Mouse (Mus musculus) embryo, embryonic 11 days (tissue): Measurements from ENCODE around the gene Ptprd.
A peak's percentile ranks its signal among the peaks of the same experiment; 100 is the strongest.

Experiments
- DNase-seq: peaks from one replicate; pipeline ENCODE4 v3.0.0-alpha.2; 2015

Ptprd gene

DNA sequence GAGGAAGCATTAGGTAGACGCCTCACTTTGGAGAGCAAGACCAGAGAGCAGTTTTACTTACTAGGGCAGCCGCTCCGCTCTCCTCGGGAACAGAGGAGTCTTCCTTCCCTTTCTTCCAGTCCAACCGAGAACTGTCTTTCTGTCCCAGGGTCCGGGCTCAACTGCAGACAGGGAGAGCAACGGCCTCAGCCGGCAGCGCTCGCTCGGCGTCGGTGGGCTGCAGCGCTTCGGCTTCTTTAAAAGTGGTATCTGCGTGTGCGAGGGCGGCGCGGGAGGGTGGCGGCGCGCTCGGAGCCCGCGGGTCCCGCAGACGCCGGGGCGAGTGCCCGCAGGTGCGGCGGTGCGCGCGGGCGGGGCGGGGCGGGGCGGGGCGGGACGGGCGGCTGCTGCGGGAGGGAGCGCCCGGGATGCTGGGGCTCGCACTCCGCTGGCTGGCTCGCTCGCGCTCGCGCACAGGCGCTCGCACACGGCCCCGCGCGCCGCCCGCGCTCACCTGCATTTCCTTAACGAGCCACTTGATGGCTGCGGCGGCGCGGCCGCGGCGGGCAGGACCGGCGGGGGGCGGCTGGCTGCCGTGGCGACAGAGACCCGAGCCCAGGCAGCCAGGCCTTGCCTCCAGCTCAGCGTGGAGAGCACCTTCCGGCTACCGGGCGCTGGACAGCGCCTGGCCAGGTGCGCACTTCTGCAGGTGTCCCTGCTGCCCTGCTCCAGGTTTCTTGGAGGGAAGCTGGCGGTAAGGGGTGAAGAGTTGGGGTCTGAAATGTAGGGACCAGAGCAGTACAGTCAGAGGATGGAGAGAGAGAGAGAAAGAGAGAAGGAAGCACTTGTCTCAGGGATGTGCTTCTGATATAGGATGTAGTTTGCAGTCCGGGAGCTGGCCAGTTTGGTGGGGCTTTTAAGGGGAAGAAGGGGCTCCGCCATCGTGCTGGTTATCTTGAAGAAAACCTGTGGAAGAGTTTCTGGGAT lies at the start of gene Ptprd:
Gene Ptprd (minus strand): TSS at position 433 of the 966 bp plus-strand sequence.
- DNase-seq = peak; percentile 83

- DNase-seq = no peak
Measured at GRCm38 (mm10) chr4:78235820-78236219, 24.1 kb upstream of the Ptprd start.

GRCm38 (mm10) chr4:78235316-78235715 lies 23.6 kb upstream of the Ptprd start:
- DNase-seq = no peak

DNA sequence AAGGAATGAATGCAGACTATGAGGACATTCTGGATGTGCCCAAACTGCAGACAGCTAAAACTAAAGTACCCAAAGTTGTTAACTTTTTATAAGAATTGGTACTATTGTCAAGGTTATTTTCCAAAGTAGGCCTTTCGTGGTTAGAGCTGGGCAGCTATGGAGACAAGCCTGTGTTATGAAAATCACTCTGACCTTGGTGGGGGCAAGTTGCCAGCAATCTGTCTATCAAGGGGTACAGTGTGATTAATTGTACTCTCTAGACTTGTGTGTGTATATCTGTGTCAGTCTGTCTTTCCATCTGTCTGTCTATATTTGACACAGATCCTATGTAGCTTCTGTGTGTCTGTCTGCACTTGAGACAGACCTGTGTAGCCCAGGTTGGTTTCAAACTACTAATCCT lies 22.9 kb upstream of the Ptprd start:
- no peak for DNase-seq

- DNase-seq = no peak
Measured at GRCm38 (mm10) chr4:78213949-78214348, 2.2 kb upstream of the Ptprd start.

GRCm38 (mm10) chr4:78212941-78213340 lies 1.2 kb upstream of the Ptprd start:
- DNase-seq = no peak

DNA sequence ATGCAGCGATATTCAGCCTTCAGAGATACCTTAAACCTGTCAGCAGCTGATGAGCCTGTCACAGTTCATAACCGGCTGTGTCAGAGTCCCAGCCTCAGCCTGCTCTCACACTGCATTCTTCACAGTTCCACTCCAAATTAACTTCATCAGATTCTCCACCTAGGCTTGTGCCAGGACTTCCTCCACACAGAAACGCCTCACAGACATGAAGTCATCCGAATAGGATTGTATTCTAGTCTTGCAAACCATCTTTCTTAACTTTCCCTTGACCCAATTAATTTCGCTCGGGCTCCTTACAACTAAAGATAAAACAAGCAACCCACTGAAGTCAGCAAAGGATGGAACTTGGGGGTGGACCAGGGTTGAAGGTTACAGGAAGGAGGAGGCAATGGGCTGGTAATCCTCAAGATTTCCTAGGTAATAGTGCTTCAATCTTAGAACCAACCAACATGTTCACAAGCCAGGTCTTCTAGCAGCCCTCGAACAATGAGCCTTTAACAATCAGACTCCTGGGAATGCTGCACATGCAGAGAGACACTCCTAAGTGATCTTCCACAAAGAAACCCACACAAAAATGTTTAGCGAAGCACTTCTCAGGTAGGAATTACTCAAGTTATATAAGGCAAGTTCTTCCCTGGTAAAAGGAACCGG lies 758 bp downstream of the Ptprd start:
- DNase-seq = no peak

DNA sequence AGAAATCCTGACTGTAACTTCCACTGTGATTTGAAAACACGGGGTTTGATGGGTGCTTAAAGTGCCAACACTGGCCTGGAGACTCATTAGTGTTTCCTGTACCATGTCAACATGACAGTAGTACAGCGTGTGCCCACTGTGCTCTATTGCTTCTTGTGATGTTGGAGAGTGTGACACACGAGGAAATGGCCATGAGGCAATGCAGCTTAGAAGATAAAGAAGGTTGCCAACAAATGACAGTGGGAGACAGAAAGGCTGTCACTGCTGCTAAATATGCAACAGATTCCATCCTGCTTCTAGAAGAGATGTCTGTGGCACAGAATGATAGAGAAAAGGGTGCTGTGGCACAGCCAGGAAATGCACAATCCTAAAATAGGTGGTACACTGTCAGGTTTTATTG lies 6.7 kb downstream of the Ptprd start:
- no peak for DNase-seq

- no peak for DNase-seq
Measured at GRCm38 (mm10) chr4:78168447-78168846, 43.3 kb downstream of the Ptprd start.

DNA sequence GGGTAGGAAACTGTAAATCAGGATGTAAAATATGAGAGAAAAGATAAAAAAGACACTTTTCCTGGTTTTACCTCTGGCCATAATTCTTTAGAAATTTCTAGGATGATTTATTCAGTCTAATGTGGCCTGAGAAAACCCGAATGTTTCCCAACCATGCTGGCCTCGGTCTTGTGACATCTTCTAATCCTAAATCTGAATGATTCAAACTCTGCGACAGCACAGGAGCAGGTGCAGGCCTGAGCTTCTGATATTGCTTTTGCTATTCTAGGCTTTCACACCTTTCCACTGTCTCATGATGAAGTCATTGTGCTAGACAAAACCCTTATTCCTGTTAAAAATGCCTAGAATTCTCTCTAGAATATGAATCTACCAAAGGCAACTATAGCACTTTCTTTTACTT lies 51.3 kb downstream of the Ptprd start:
- DNase-seq = no peak

DNA sequence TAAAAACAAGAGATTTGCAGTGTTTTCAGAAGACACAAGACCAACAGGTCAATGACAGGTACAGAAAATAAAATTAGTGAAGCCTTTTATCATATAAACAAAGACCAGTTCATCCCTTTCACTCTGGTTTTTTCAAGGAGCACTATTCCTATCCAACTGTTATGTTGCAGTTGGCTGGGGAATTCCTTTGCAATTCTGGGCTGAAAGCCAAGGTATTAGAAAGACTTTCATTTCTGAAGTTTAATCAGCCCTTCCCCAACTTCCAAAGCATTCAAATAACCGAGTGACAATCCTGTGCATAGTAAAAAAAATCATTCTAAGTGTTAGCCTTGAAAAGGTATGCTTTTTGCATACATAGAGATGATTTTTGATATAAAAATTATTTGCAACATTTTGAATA lies 61.2 kb downstream of the Ptprd start:
- no peak for DNase-seq

GRCm38 (mm10) chr4:78142767-78143148 lies 69.0 kb downstream of the Ptprd start:
- DNase-seq = no peak

GRCm38 (mm10) chr4:78142088-78142766 lies 69.5 kb downstream of the Ptprd start:
- no peak for DNase-seq

- DNase-seq = peak; percentile 1
Measured at GRCm38 (mm10) chr4:78110898-78111297, 100.9 kb downstream of the Ptprd start.

DNA sequence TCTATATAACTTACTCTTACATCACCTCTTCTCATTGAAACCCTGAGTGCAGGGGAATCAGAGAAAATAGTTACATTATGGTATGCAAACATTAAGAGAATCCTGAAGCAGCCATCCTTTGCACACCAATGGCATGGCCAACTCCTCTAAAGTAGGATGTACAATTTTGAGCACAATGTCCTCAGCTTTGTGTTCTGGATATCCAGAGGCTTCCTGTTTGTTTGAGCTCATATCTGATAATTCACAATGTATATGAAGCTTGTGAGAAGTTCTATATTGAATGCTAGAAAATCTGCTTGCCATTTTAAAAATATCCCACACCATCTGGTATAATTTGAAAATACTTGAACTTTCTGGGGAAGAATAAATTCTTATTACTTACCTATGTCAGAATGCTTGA lies 114.2 kb downstream of the Ptprd start:
- DNase-seq = no peak

GRCm38 (mm10) chr4:78082744-78083143 lies 129.0 kb downstream of the Ptprd start:
- DNase-seq = no peak

DNA sequence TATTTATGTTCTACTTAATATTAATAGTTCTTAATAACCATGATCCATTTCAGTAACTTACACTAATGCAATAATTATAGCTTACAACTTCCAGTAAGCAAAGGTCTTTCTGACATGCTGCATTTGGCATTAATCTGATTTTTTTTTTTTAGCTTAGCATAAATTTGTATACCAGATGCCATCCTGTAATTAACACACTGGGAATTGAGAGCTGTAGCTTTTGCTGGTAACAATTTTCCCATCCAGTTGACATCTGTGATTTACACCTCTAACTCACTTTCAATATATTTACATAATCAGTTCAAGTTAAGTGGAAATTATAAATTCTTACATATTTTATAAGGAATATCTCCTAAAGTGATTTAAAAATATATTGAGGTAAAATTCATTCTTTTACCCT lies 134.3 kb downstream of the Ptprd start:
- DNase-seq = no peak

DNA sequence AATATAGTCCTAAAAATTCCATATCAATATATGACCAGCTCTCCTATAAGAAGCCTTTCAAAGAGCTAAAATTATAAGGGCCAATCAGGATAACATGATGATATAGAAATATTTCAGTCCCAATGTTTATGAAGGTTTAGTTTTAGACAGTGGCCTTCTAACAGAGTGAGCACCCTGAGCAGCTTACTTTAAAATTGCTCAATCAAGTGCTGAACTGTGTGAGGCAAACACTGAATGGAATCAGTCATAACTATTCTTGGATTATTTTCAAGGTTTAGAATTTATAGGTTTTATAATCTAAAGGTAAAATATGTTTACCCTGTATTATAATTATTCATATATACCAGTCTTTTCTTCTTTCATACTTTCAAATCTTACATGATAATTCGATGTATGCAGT lies 134.7 kb downstream of the Ptprd start:
- no peak for DNase-seq

- DNase-seq = peak; percentile 4
Measured at GRCm38 (mm10) chr4:78038401-78038800, 173.4 kb downstream of the Ptprd start.

DNA sequence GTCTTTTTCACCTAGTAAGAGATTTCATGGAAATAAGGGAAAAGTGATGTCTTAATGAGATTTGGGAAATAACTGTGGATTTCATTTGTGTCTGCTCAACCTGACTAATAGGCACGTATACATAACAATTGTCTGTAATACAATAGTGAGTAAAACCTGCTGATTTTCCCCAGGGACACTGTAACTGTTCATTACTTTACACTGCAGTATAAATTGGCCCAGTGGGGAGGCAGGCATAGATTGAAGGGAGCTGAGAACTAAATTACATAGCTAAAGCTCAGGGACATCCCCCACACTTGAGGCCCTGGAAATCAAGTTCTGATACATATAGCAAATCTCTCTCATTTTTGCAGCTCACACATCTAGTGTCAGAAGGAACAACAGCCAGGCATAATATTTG lies 209.7 kb downstream of the Ptprd start:
- no peak for DNase-seq

- no peak for DNase-seq
Measured at GRCm38 (mm10) chr4:77992709-77993108, 219.1 kb downstream of the Ptprd start.

DNA sequence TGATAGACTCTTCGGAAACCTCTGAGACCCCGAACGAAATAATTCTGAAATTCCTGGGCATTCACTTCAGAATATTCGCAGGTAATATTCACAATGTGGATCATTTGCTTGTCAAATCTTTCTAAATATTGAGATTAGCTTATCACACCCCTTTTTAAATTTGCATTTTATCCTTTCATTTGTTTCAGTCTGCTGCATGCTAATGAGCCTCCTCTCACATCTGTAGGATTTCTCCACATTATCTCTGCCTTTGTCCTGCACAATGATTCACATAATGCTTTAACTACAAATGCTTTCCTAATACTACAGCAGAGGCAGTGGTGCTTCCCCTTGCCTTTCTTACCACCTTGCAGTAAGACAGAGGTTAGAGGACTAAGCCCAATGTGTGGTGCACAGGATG lies 229.7 kb downstream of the Ptprd start:
- no peak for DNase-seq

GRCm38 (mm10) chr4:77961711-77962110 lies 250.1 kb downstream of the Ptprd start:
- peak; percentile 21 for DNase-seq

GRCm38 (mm10) chr4:77889489-77889888 lies 322.3 kb downstream of the Ptprd start:
- no peak for DNase-seq
